Mouse (Mus musculus) midbrain, embryonic 12.5 days (tissue): Measurements from ENCODE around the gene Id1. TPM values are rescaled to one million over a fixed set of nuclear protein-coding genes. Genes with fewer than 3 reads are reported as not detected.

Experiments
- ATAC-seq: fragments of 200-750 bp; cut with Nextera tagmentation; 2 replicates; pipeline ENCODE4 v1.8.0; 2017; ENCODE audit warnings: low read depth, moderate TSS enrichment, moderate library complexity; ENCODE audit not compliant: low FRiP score
- H3K27ac ChIP-seq: fragments of 300-500 bp; sonication (generic); replicated peaks from 2 replicates; pipeline ENCODE4 v1.5.1; 2016; ENCODE audit warnings: mild to moderate bottlenecking
- H3K27me3 ChIP-seq: fragments of 300-500 bp; sonication (generic); 2 replicates; pipeline ENCODE4 v1.6.1; 2016; ENCODE audit warnings: mild to moderate bottlenecking
- H3K36me3 ChIP-seq: fragments of 300-500 bp; sonication (generic); 2 replicates; pipeline ENCODE4 v1.6.1; 2016
- H3K4me1 ChIP-seq: fragments of 300-500 bp; sonication (generic); 2 replicates; pipeline ENCODE4 v1.6.1; 2016
- H3K4me2 ChIP-seq: fragments of 300-500 bp; sonication (generic); replicated peaks from 2 replicates; pipeline ENCODE4 v1.6.1; 2016; ENCODE audit warnings: mild to moderate bottlenecking, moderate library complexity
- H3K4me3 ChIP-seq: fragments of 300-500 bp; sonication (generic); 2 replicates; pipeline ENCODE4 v1.5.1; 2016; ENCODE audit warnings: mild to moderate bottlenecking
- H3K9ac ChIP-seq: fragments of 300-500 bp; sonication (generic); replicated peaks from 2 replicates; pipeline ENCODE4 v1.6.1; 2016; ENCODE audit warnings: mild to moderate bottlenecking, moderate library complexity
- H3K9me3 ChIP-seq: fragments of 300-500 bp; sonication (generic); 2 replicates; pipeline ENCODE4 v1.6.1; 2016; ENCODE audit warnings: mild to moderate bottlenecking
- WGBS: fragments of 180-500 bp; shearing (Covaris S2); methylation state at CpG from one replicate; pipeline ENCODE4 v1.1.7; 2016; 5-methylcytosine and 5-hydroxymethylcytosine counted together
- polyA plus RNA-seq: library from polyadenylated mRNA; unstranded; fragments of >200 nt; fragmentation: Nextera tagmentation; extraction: Ambion mirVana; gene quantifications from 2 replicates; pipeline ENCODE4 v1.2.1, GENCODE M21; 2016

Gene Id1
- polyA plus RNA-seq, 1 experiment from 2014 or later: 69.6 TPM

- Histone ChIP-seq H3K4me1 (peaks cover 32% of the 10 kb centered on the region), H3K36me3 (peaks cover 74% of the 10 kb centered on the region)
These were observed 32.3 kb upstream of the Id1 start for GRCm38 (mm10) chr2:152703596-152704255.

GRCm38 (mm10) chr2:152704256-152704605, 31.8 kb upstream of the Id1 start:
- H3K4me2 ChIP-seq: no peak overlapping the region
- peaks cover 32% of the 10 kb centered on the region for H3K4me1 ChIP-seq
- 91% methylated on average over 5 of the region's 5 CpGs for WGBS
- H3K9me3 ChIP-seq: no peaks in the 10 kb centered on the region
- H3K27ac ChIP-seq: no peak overlapping the region
- H3K4me3 ChIP-seq: no peak overlapping the region
- no peaks in the 10 kb centered on the region for H3K27me3 ChIP-seq
- peaks cover 69% of the 10 kb centered on the region for H3K36me3 ChIP-seq
- no peak overlapping the region; the same call in 1 of the 2 replicates for H3K9ac ChIP-seq
- ATAC-seq: no peak

More at GRCm38 (mm10) chr2:152703596-152704255, 32.3 kb upstream of the Id1 start:
- Histone ChIP-seq H3K27me3 (no peaks in the 10 kb centered on the region), H3K27ac (no peak overlapping the region), H3K4me3 (no peak overlapping the region), H3K9ac (no peak overlapping the region; the same call in 1 of the 2 replicates), H3K4me2 (no peak overlapping the region), H3K9me3 (no peaks in the 10 kb centered on the region)
- WGBS: 92% methylated on average over 21 of the region's 21 CpGs
- no peak for ATAC-seq

GRCm38 (mm10) chr2:152704811-152705370, 31.2 kb upstream of the Id1 start:
- WGBS: 91% methylated on average over 14 of the region's 14 CpGs
- ATAC-seq: no peak
- H3K4me2 ChIP-seq: no peak overlapping the region
- H3K4me3 ChIP-seq: no peak overlapping the region
- no peaks in the 10 kb centered on the region for H3K9me3 ChIP-seq
- H3K9ac ChIP-seq: no peak overlapping the region
- no peak overlapping the region for H3K27ac ChIP-seq
- peaks cover 62% of the 10 kb centered on the region for H3K36me3 ChIP-seq
- no peaks in the 10 kb centered on the region for H3K27me3 ChIP-seq
- peaks cover 32% of the 10 kb centered on the region for H3K4me1 ChIP-seq

DNA sequence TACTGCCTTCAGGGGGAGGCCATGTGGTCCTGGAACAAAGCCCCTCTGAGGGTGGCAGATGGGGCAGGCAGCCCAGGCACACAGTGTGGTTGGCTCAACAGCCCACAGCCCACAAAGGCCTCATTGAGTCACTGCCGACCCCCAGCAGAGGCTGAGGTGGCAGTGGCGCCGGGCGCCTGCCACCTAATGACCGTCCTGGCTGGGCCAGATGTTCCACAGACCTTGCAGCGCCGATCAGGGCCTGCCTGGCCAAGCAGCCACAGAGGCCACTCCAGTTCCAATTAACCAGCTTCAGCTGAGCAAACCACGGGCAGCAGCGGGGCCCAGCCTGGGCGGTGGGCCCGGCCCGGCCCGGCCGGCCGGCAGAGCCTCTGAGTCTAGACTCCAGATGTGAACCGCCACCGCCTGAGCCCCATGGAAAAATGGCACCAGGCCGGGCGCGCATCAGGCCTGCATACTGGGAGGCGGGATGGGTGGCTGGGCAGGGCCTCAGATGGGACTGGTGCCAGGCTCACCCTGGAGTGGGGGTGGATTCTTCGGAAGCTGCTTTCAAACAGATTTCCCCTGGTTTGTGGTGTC, 30.0 kb upstream of the Id1 start:
- Histone ChIP-seq H3K9me3 (no peaks in the 10 kb centered on the region), H3K4me1 (peaks cover 32% of the 10 kb centered on the region), H3K4me2 (no peak overlapping the region), H3K9ac (no peak overlapping the region; the same call in 1 of the 2 replicates), H3K27me3 (no peaks in the 10 kb centered on the region), H3K27ac (peak overlapping the region; percentile 71), H3K4me3 (no peak overlapping the region), H3K36me3 (peaks cover 50% of the 10 kb centered on the region)
- ATAC-seq: peak; percentile 31
- 85% methylated on average over 22 of the region's 22 CpGs for WGBS

DNA sequence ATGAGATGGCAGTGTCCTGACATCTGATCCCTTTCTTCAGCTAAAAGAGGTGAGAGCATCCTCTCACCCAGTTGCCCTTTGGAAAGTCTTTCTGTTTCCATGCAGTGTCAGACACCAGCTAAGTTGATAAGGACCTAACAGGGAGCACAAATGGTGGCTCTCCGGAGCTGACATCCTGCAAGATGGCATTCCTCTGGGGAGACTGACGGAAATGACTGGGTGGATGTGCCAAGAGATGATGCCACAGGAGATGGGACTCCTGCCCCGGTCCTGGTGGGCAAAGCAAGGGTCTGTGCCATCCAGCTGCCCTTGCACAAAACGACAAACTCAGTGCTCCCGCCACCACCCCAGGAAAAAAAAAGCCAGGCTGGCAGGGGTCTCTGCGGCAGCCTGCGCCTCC, 28.9 kb upstream of the Id1 start:
- Histone ChIP-seq H3K4me1 (peaks cover 32% of the 10 kb centered on the region), H3K27ac (peak overlapping the region; percentile 71), H3K9ac (peak overlapping the region; percentile 60), H3K9me3 (no peaks in the 10 kb centered on the region), H3K4me3 (peak overlapping the region; percentile 41), H3K36me3 (peaks cover 39% of the 10 kb centered on the region), H3K27me3 (no peaks in the 10 kb centered on the region), H3K4me2 (peak overlapping the region; percentile 57)
- 34% methylated on average over 7 of the region's 7 CpGs for whole genome bisulfite sequencing
- no peak; the same call in 1 of the 2 replicates for ATAC-seq

- H3K4me2 ChIP-seq: peak overlapping the region; percentile 57
- 4% methylated on average over 30 of the region's 31 CpGs for WGBS
- no peaks in the 10 kb centered on the region for H3K27me3 ChIP-seq
- H3K36me3 ChIP-seq: peaks cover 35% of the 10 kb centered on the region
- peaks cover 32% of the 10 kb centered on the region for H3K4me1 ChIP-seq
- peak overlapping the region; percentile 71 for H3K27ac ChIP-seq
- no peaks in the 10 kb centered on the region for H3K9me3 ChIP-seq
- peak; percentile 94 for ATAC-seq
- peak overlapping the region; percentile 41 for H3K4me3 ChIP-seq
- H3K9ac ChIP-seq: peak overlapping the region; percentile 60
These were observed 28.4 kb upstream of the Id1 start for GRCm38 (mm10) chr2:152707627-152708026.

DNA sequence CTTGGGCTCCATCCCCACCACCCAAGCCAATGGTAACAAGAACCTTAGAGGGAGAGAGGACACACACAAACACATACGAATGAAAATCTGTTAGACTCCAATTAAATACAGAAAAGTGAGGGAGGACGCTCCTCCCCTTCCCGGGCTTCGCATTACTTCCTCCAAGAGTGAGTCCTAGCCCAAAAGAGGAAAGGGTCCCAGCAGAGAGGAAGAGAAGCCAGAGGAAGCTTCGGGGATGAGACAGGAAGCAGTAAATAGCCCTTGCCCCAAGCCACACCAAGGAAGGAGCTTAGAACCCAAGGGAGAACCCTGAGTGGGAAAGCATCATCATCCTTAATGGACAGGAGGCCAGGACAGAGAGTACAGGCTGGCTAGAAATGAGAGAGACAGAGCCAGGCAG, 27.0 kb upstream of the Id1 start:
- 95% methylated on average over 5 of the region's 5 CpGs for WGBS
- no peak overlapping the region for H3K9ac ChIP-seq
- H3K4me2 ChIP-seq: no peak overlapping the region
- no peak overlapping the region for H3K4me3 ChIP-seq
- no peak overlapping the region for H3K27ac ChIP-seq
- no peak for ATAC-seq
- H3K4me1 ChIP-seq: peaks cover 32% of the 10 kb centered on the region
- H3K9me3 ChIP-seq: no peaks in the 10 kb centered on the region
- no peaks in the 10 kb centered on the region for H3K27me3 ChIP-seq
- peaks cover 20% of the 10 kb centered on the region for H3K36me3 ChIP-seq

DNA sequence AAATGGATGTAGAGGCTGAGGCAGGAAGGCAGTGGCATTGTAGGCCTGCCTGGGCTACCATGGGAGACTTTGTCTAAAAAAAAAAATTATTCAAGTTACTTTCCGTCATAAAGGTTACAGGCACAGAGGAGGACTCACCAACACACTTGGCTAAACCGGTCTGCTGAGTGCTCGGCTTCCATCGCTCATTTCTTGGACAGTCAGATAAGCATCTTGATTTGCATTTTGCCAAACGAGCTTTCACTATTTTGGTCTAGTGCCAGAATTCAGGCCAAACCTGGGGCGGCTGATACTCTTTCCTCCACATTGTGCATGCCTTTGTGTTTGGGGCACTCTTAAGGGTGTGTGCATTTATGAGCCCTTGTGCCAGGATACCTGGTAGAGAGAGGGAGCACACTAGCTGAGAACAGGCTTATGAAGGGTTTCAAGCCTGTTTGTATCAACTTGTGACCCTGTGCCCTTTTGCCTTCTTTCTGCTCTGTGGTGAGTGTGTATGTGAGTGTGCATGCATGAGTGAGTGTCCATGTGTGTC, 19.7 kb upstream of the Id1 start:
- no peaks in the 10 kb centered on the region for H3K9me3 ChIP-seq
- ATAC-seq: no peak
- H3K4me3 ChIP-seq: no peak overlapping the region
- H3K9ac ChIP-seq: no peak overlapping the region
- H3K36me3 ChIP-seq: no peaks in the 10 kb centered on the region; the same call in 1 of the 2 replicates
- H3K27me3 ChIP-seq: no peaks in the 10 kb centered on the region
- 83% methylated on average over 6 of the region's 6 CpGs for WGBS
- no peak overlapping the region for H3K27ac ChIP-seq
- peaks cover 19% of the 10 kb centered on the region for H3K4me1 ChIP-seq
- H3K4me2 ChIP-seq: no peak overlapping the region

DNA sequence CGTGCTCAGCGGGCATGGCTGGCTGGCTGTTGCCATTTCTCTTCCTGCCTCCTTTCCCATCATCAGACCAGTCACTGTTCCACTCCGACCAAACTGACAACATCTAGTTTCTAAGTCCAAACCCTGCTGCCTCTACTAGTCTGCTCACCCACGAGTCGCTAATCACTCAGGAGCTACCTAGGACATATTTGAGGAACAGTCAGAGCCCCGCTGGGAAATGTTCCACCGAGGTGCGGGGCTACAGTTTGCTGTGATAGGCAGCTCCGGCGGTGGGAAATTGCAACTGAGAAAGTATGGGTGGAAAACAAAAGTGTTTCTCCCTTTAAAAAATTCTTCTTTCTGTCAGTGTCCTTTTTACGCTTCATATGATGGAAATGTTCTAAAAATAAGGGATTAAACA, 18.4 kb upstream of the Id1 start:
- Histone ChIP-seq H3K4me3 (no peak overlapping the region), H3K27ac (peak overlapping the region; percentile 65), H3K27me3 (no peaks in the 10 kb centered on the region), H3K9ac (no peak overlapping the region), H3K9me3 (no peaks in the 10 kb centered on the region), H3K4me2 (peak overlapping the region; percentile 26; the same call in 1 of the 2 replicates), H3K36me3 (no peaks in the 10 kb centered on the region; the same call in 1 of the 2 replicates), H3K4me1 (peaks cover 19% of the 10 kb centered on the region)
- 46% methylated on average over 11 of the region's 11 CpGs for WGBS
- no peak for ATAC-seq

GRCm38 (mm10) chr2:152718076-152718475, 18.0 kb upstream of the Id1 start:
- Histone ChIP-seq H3K27me3 (0 out of 2 replicates have a peak, but pooled peaks cover 4% of the 10 kb centered on the region), H3K4me2 (peak overlapping the region; percentile 26; the same call in 1 of the 2 replicates), H3K9me3 (no peaks in the 10 kb centered on the region), H3K27ac (peak overlapping the region; percentile 65), H3K4me1 (peaks cover 19% of the 10 kb centered on the region), H3K36me3 (no peaks in the 10 kb centered on the region; the same call in 1 of the 2 replicates), H3K4me3 (no peak overlapping the region), H3K9ac (no peak overlapping the region)
- peak; percentile 93 for ATAC-seq
- 14% methylated on average over 6 of the region's 6 CpGs for WGBS

GRCm38 (mm10) chr2:152723651-152724331, 12.3 kb upstream of the Id1 start:
- peak overlapping the region; percentile 58 for H3K4me2 ChIP-seq
- peaks cover 22% of the 10 kb centered on the region for H3K4me1 ChIP-seq
- H3K27ac ChIP-seq: peak overlapping the region; percentile 46; the same call in 1 of the 2 replicates
- WGBS: 3% methylated on average over 37 of the region's 37 CpGs
- ATAC-seq: peak; percentile 87
- H3K36me3 ChIP-seq: no peaks in the 10 kb centered on the region
- H3K9me3 ChIP-seq: no peaks in the 10 kb centered on the region
- H3K9ac ChIP-seq: peak overlapping the region; percentile 50; the same call in 1 of the 2 replicates
- peaks cover 18% of the 10 kb centered on the region for H3K27me3 ChIP-seq
- peak overlapping the region; percentile 37 for H3K4me3 ChIP-seq
